ENCODE assay signal across 8 mouse cellular contexts in the genomic region with DNA sequence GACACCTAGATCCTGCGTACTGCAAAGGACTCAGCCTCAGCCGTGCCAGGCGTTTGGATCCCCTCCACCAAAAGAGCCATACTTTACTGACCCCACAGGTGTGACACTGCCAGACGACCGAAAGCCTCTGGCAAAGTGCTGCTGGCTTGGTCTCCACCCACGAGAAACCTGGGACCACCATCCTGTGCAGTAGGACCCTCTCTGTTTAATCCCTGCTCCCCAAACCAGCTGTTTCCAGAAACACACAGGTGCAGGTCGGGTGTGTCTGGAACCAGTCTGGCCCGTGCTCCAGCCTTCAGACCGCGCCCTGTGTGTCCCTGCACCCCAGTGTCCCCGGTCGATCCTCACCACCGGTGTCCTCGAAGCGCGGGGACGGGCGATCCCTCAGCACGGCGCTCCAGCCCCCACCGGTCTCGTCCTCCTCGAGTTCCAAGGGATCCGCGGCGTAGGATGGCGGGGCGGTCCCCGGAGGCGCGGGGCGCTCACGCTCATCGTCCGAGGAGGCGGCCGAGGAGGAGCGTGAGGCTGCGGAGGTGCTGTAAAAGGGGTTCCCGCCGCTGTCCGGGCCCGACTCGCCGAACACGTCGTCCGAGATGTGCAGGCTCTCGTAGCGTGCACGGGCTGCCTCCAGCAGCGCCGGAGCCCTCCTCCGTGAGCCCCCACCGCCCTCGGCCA. TPM values are rescaled to one million over a fixed set of nuclear protein-coding genes. Genes with fewer than 3 reads are reported as not detected.
A peak's percentile ranks its signal among the peaks of the same experiment; 100 is the strongest.
DNase-seq lines count a peak whose midpoint lies in the region; ATAC-seq and TF ChIP-seq lines count a peak whose summit lies in the region.

No protein-coding gene starts in this region.

- H3K27me3 ChIP-seq in megakaryocyte, embryonic 14.5 days (replicated peaks): peaks cover 66% of the 10 kb centered on the region
- peaks cover 8% of the 10 kb centered on the region; the same call in 1 of the 2 replicates for H3K27me3 ChIP-seq in forebrain, embryonic 11.5 days (ENCODE audit: control insufficient read depth, insufficient read depth, low read length)
- H3K27me3 ChIP-seq in intestine, postnatal 0 days (replicated peaks; ENCODE audit: control insufficient read depth, insufficient read depth, low read length): peaks cover 24% of the 10 kb centered on the region; the same call in 1 of the 2 replicates

- peak overlapping the region; percentile 72 for H3K9ac ChIP-seq in forebrain, embryonic 11.5 days (ENCODE audit: low read length)
- peak overlapping the region; percentile 58 for H3K9ac ChIP-seq in intestine, postnatal 0 days (ENCODE audit: low read depth, low read length)

- ATAC-seq in megakaryocyte, adult 5-6 weeks (ENCODE audit: poor library complexity, severe bottlenecking): no peak
- peak; percentile 13; the same call in 1 of the 2 replicates for ATAC-seq in forebrain, embryonic 11.5 days (replicated peaks; ENCODE audit: low FRiP score)
- ATAC-seq in intestine, postnatal 0 days: peak; percentile 1; the same call in 1 of the 2 replicates

- 0 out of 2 replicates have a peak overlapping the region, but pooled peaks have one; percentile 22 for H3K27ac ChIP-seq in bone marrow macrophage, adult 2 months (ENCODE audit: insufficient read depth, low read depth, low read length)
- no peak overlapping the region for H3K27ac ChIP-seq in forebrain, embryonic 11.5 days (ENCODE audit: low read depth, low read length)
- H3K27ac ChIP-seq in intestine, postnatal 0 days (ENCODE audit: low read depth, low read length): no peak overlapping the region

- WGBS in forebrain, embryonic 11.5 days: 2% methylated on average over 49 of the region's 56 CpGs
- WGBS in intestine, postnatal 0 days: 2% methylated on average over 54 of the region's 56 CpGs

- H3K9me3 ChIP-seq in megakaryocyte, embryonic 14.5 days: no peaks in the 10 kb centered on the region
- no peaks in the 10 kb centered on the region for H3K9me3 ChIP-seq in forebrain, embryonic 11.5 days (ENCODE audit: control insufficient read depth, low read length)
- H3K9me3 ChIP-seq in intestine, postnatal 0 days (ENCODE audit: control insufficient read depth): no peaks in the 10 kb centered on the region

- H3K36me3 ChIP-seq in megakaryocyte, embryonic 14.5 days (replicated peaks; ENCODE audit: low read length): no peaks in the 10 kb centered on the region
- no peaks in the 10 kb centered on the region for H3K36me3 ChIP-seq in forebrain, embryonic 11.5 days (ENCODE audit: control insufficient read depth, insufficient read depth, low read length)
- H3K36me3 ChIP-seq in intestine, postnatal 0 days (ENCODE audit: control insufficient read depth, insufficient read depth): no peaks in the 10 kb centered on the region

- peaks cover 17% of the 10 kb centered on the region for H3K4me1 ChIP-seq in megakaryocyte, embryonic 14.5 days
- H3K4me1 ChIP-seq in bone marrow macrophage, adult 2 months (ENCODE audit: control insufficient read depth, insufficient read depth, low read length): peaks cover 22% of the 10 kb centered on the region
- H3K4me1 ChIP-seq in forebrain, embryonic 11.5 days (replicated peaks; ENCODE audit: control insufficient read depth, insufficient read depth, low read length): peaks cover 11% of the 10 kb centered on the region
- H3K4me1 ChIP-seq in intestine, postnatal 0 days (replicated peaks; ENCODE audit: control insufficient read depth, insufficient read depth, low read length): peaks cover 7% of the 10 kb centered on the region; the same call in 1 of the 2 replicates

- TF ChIP-seq CTCF in bone marrow macrophage, adult 2 months (IDR thresholded peaks at IDR 0.05; ENCODE audit: low read depth, low read length): no peak
- no peak for TF ChIP-seq CTCF in intestine, postnatal 0 days (IDR thresholded peaks at IDR 0.05; ENCODE audit: low read depth)

- peak; percentile 77 for DNase-seq in forebrain, embryonic 11.5 days (ENCODE audit: low spot score)
- DNase-seq in lung, postnatal 10 days: peak; percentile 34
- DNase-seq in testis, postnatal 10 days (ENCODE audit: low spot score): peak; percentile 56
- DNase-seq in spleen, adult 18-20 months: no peak

- TF ChIP-seq POLR2A in bone marrow macrophage, adult 2 months (IDR thresholded peaks at IDR 0.05; ENCODE audit: borderline replicate concordance, low read depth, low read length): 0 out of 2 replicates have a peak, but pooled peaks have one; percentile 14

- peak overlapping the region; percentile 89 for H3K4me3 ChIP-seq in megakaryocyte, embryonic 14.5 days (replicated peaks)
- H3K4me3 ChIP-seq in bone marrow macrophage, adult 2 months (ENCODE audit: insufficient read depth, low read length): peak overlapping the region; percentile 58
- peak overlapping the region; percentile 78 for H3K4me3 ChIP-seq in forebrain, embryonic 11.5 days (ENCODE audit: low read depth, low read length)
- peak overlapping the region; percentile 56 for H3K4me3 ChIP-seq in intestine, postnatal 0 days (ENCODE audit: low read depth, low read length)

- peak overlapping the region; percentile 93 for H3K4me2 ChIP-seq in forebrain, embryonic 11.5 days (ENCODE audit: low read depth, low read length, severe bottlenecking)
- peak overlapping the region; percentile 99 for H3K4me2 ChIP-seq in intestine, postnatal 0 days (replicated peaks; ENCODE audit: low read depth)

RNA-seq across cellular contexts. Expression of gene Pgbd5, which starts 5.9 kb away (rescaled TPM):
- polyA plus RNA-seq in megakaryocyte, embryonic 14.5 days (2012; ENCODE audit: insufficient read depth, low replicate concordance): 0.13 TPM in 1 of 2 replicates, not detected in the other
- 0.09 TPM in 1 of 2 replicates, not detected in the other for total RNA-seq in megakaryocyte, adult 5-6 weeks (2015)
- not detected in 2 replicates for total RNA-seq in megakaryocyte, adult 5-6 weeks (2017)
- polyA plus RNA-seq in bone marrow macrophage, adult 2 months (2012; ENCODE audit: insufficient read depth, insufficient read length, missing spikeins): not detected in 2 replicates
- polyA plus RNA-seq in forebrain, embryonic 11.5 days (2014; fragmentation: Nextera tagmentation; extraction: Ambion mirVana): 4.8 and 5.3 TPM in 2 replicates
- polyA plus RNA-seq in intestine, postnatal 0 days (2015; fragmentation: Nextera tagmentation; extraction: Ambion mirVana): 1.9 and 2.2 TPM in 2 replicates

Comparison
In these comparisons a context has a peak if more than half of its experiments do, and no peak if none do; other contexts are left out.
1. DNase-seq: peak in forebrain, embryonic 11.5 days (single experiment), lung, postnatal 10 days (single experiment) and testis, postnatal 10 days (single experiment); none in spleen, adult 18-20 months (0 of 2).
2. Peak in every context shown above with its lines, with median percentiles within 50 percentile points of each other: H3K4me3 ChIP-seq.